Mouse (Mus musculus) MEL (cell line): ENCODE measurements at regions not wholly inside any gene's neighbourhood (a gene's known extent, or its start where the extent isn't known, plus 50 kb on each side); places are given as distances from the start of the nearest gene placed in this dataset.
"Not testable (repeated sequence)": the region's sequence is repeated elsewhere in the genome, so short reads cannot be mapped to it uniquely, and the experiment has no call there.

Experiments
- DNase-seq: peaks from one replicate; pipeline ENCODE4 v3.0.0; 2011; ENCODE audit warnings: low read depth, low spot score
- H3K27ac ChIP-seq: 2 replicates; pipeline ENCODE4 v1.5.1; 2012; ENCODE audit warnings: low read depth, mild to moderate bottlenecking, control low read depth, low read length, moderate library complexity; ENCODE audit not compliant: control insufficient read depth
- H3K27me3 ChIP-seq, 2 experiments: fragments of 150-350 bp in 1 of 2; sonication (generic) in 1 of 2; 2 replicates each; pipeline ENCODE4 v1.6.1; 2012; ENCODE audit warnings: low read length in 2 of 2, mild to moderate bottlenecking in 2 of 2, improper control_type of control experiment in 1 of 2, moderate library complexity in 1 of 2; ENCODE audit not compliant: insufficient read depth in 2 of 2, control insufficient read depth in 1 of 2
- H3K36me3 ChIP-seq, 2 experiments: 2 replicates each; pipeline ENCODE4 v1.6.1; 2012 to 2014; ENCODE audit warnings: low read length in 2 of 2, improper control_type of control experiment in 1 of 2, inconsistent platforms in 1 of 2, mild to moderate bottlenecking in 1 of 2; ENCODE audit not compliant: insufficient read depth in 2 of 2, control insufficient read depth in 1 of 2
- H3K4me1 ChIP-seq, 2 experiments: fragments of 150-350 bp in 1 of 2; sonication (generic) in 1 of 2; 2 replicates each; pipeline ENCODE4 v1.6.1; 2012; ENCODE audit warnings: low read length in 2 of 2, improper control_type of control experiment in 1 of 2, mild to moderate bottlenecking in 1 of 2; ENCODE audit not compliant: insufficient read depth in 2 of 2, control insufficient read depth in 1 of 2
- H3K4me3 ChIP-seq, 2 experiments: fragments of 150-350 bp in 1 of 2; sonication (generic) in 1 of 2; 2 replicates each; pipeline ENCODE4 v1.5.1; 2012; ENCODE audit warnings: low read depth in 2 of 2, low read length in 2 of 2, mild to moderate bottlenecking in 2 of 2, moderate library complexity in 2 of 2, control low read depth in 1 of 2, improper control_type of control experiment in 1 of 2; ENCODE audit not compliant: control insufficient read depth in 1 of 2, insufficient read depth in 1 of 2
- H3K79me2 ChIP-seq: 2 replicates; pipeline ENCODE4 v1.6.1; 2012; ENCODE audit warnings: mild to moderate bottlenecking, low read length, moderate library complexity; ENCODE audit not compliant: control insufficient read depth, poor library complexity, insufficient read depth
- H3K9ac ChIP-seq: 2 replicates; pipeline ENCODE4 v1.6.1; 2012; ENCODE audit warnings: low read depth, mild to moderate bottlenecking, control low read depth, low read length, moderate library complexity; ENCODE audit not compliant: control insufficient read depth, poor library complexity, severe bottlenecking
- H3K9me3 ChIP-seq: fragments of 150-350 bp; sonication (generic); replicated peaks from 2 replicates; pipeline ENCODE4 v1.6.1; 2012; ENCODE audit warnings: mild to moderate bottlenecking, low read length, improper control_type of control experiment, moderate library complexity; ENCODE audit not compliant: insufficient read depth
- ETS1 ChIP-seq: IDR thresholded peaks from 2 replicates; pipeline ENCODE4 v1.6.1; 2012; ENCODE audit warnings: low read depth, mild to moderate bottlenecking, inconsistent platforms, low read length, improper control_type of control experiment, moderate library complexity
- GABPA ChIP-seq: IDR thresholded peaks from 2 replicates; pipeline ENCODE4 v1.6.1; 2012; ENCODE audit warnings: low read depth, mild to moderate bottlenecking, inconsistent platforms, low read length, improper control_type of control experiment, moderate library complexity
- MEF2A ChIP-seq: IDR thresholded peaks from 2 replicates; pipeline ENCODE4 v1.6.1; 2014; ENCODE audit warnings: low read depth, mild to moderate bottlenecking, inconsistent platforms, low read length, improper control_type of control experiment; ENCODE audit not compliant: poor library complexity, insufficient replicate concordance, severe bottlenecking; ENCODE audit errors: extremely low read depth
- POLR2AphosphoS5 ChIP-seq: IDR thresholded peaks from 2 replicates; pipeline ENCODE4 v1.6.1; 2012; ENCODE audit warnings: low read depth, borderline replicate concordance, mild to moderate bottlenecking, inconsistent platforms, low read length, moderate library complexity, mixed read lengths
- RAD21 ChIP-seq: IDR thresholded peaks from 2 replicates; pipeline ENCODE4 v1.6.1; 2011; ENCODE audit warnings: mild to moderate bottlenecking, low read depth, low read length, improper control_type of control experiment
- SMC3 ChIP-seq: IDR thresholded peaks from 2 replicates; pipeline ENCODE4 v1.6.1; 2011; ENCODE audit warnings: low read depth, low read length, improper control_type of control experiment
- TAL1 ChIP-seq: IDR thresholded peaks from 2 replicates; pipeline ENCODE4 v1.6.1; 2012; ENCODE audit warnings: mild to moderate bottlenecking, inconsistent platforms, low read length, moderate library complexity, mixed read lengths

- Histone ChIP-seq H3K9me3 (no peaks in the 10 kb centered on the region), H3K9ac (no peak overlapping the region), H3K79me2 (no peaks in the 10 kb centered on the region), H3K27me3 (no peaks in the 10 kb centered on the region), H3K4me1 (no peaks in the 10 kb centered on the region), H3K27ac (no peak overlapping the region), H3K36me3 (no peaks in the 10 kb centered on the region), H3K4me3 (no peak overlapping the region)
- no peak for DNase-seq
- no peak for TF ChIP-seq TAL1
- TF ChIP-seq GABPA: no peak
- no peak for TF ChIP-seq SMC3
- no peak for TF ChIP-seq MEF2A
- no peak for TF ChIP-seq ETS1
These were observed 2703.8 kb downstream of the Poteg start for GRCm38 (mm10) chr8:30151181-30151844.

- Histone ChIP-seq H3K9me3 (no peaks in the 10 kb centered on the region), H3K4me1 (no peaks in the 10 kb centered on the region), H3K27ac (no peak overlapping the region), H3K4me3 (no peak overlapping the region), H3K36me3 (no peaks in the 10 kb centered on the region), H3K27me3 (no peaks in the 10 kb centered on the region)
- DNase-seq: no peak
- no peak for TF ChIP-seq POLR2AphosphoS5
- TF ChIP-seq, all 39 proteins: peak for 0
- Histone ChIP-seq H3K9ac (no peak overlapping the region), H3K79me2 (no peaks in the 10 kb centered on the region)
These were observed 2705.5 kb downstream of the Poteg start for GRCm38 (mm10) chr8:30152921-30153320.

- TF ChIP-seq RAD21: no peak
- no peak overlapping the region for H3K9ac ChIP-seq
- no peak for DNase-seq
These were observed 2724.4 kb downstream of the Poteg start for GRCm38 (mm10) chr8:30171881-30172280.

GRCm38 (mm10) chr8:30202746-30203145, 2755.3 kb downstream of the Poteg start:
- not testable (repeated sequence) for H3K27me3 ChIP-seq, DNase-seq, H3K27ac ChIP-seq, H3K36me3 ChIP-seq, H3K4me3 ChIP-seq, H3K9me3 ChIP-seq, H3K79me2 ChIP-seq, H3K4me1 ChIP-seq, H3K9ac ChIP-seq

More at GRCm38 (mm10) chr8:30171881-30172280, 2724.4 kb downstream of the Poteg start:
- H3K4me3 ChIP-seq: no peak overlapping the region
- H3K4me1 ChIP-seq: no peaks in the 10 kb centered on the region
- no peak overlapping the region for H3K27ac ChIP-seq
- H3K79me2 ChIP-seq: no peaks in the 10 kb centered on the region
- no peaks in the 10 kb centered on the region for H3K9me3 ChIP-seq
- no peaks in the 10 kb centered on the region for H3K27me3 ChIP-seq
- no peaks in the 10 kb centered on the region for H3K36me3 ChIP-seq
